Mouse (Mus musculus) hematopoietic stem cell, adult 5-6 weeks (primary cell): Measurements from ENCODE around the gene Parp3. TPM values are rescaled to one million over a fixed set of nuclear protein-coding genes. Genes with fewer than 3 reads are reported as not detected.

Experiments
- ATAC-seq, 2 experiments: fragments of 125-278 bp in 1 of 2; replicated peaks in 1 of 2; 2 replicates each; pipeline ENCODE4 v1.8.0; 2016 to 2017; ENCODE audit warnings: inconsistent platforms in 2 of 2, mild to moderate bottlenecking in 2 of 2, moderate number of reproducible peaks in 2 of 2, low read depth in 1 of 2, moderate TSS enrichment in 1 of 2; ENCODE audit not compliant: low FRiP score in 2 of 2, poor library complexity in 2 of 2, severe bottlenecking in 2 of 2, insufficient read depth in 1 of 2, low TSS enrichment in 1 of 2
- total RNA-seq: library from RNA; stranded (forward); fragments of 172-1452, 232-1000 nt; gene quantifications from 2 replicates; pipeline ENCODE4 v1.2.3, GENCODE M21; 2017

Gene Parp3
- total RNA-seq, 1 experiment from 2014 or later = 29.7 TPM

DNA sequence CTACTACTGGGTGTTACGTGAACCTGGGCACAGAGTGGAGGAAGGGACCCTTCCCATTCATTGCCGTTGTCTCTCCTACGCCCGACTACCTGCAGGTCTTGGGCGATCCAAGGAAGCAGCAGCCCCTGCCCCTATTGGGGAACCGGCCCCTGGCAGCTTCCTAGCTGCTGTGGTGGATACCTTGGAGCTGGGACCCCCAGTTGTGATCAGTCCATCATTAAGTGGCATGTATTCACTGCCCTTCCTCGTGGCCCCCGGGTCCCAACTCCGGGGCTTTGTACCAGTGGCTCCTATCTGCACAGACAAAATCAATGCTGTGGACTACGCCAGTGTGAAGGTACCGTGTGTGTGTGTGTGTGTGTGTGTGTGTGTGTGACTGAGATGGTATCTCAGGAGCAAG is 25.5 kb downstream of the Parp3 start:
- no peak for ATAC-seq

DNA sequence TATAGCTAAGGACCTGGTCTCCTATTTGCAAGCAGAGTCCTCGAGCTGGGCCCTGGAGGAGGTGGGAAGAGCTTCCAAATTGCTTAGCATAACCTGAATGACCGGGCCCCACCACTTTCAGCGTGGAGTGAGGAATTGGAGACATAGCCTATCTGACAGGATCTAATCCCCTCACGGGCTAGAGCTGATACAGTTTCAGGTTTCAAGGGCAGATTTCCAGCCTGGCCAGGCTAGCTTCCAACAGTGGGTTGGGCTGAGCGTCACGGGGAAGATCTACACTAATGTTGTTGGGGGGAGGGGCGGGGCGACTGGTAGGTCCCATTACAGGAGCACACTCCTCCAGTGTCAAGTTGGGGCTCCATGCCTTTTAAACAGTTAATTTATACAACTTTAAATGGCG is 26.1 kb downstream of the Parp3 start:
- no peak for ATAC-seq

DNA sequence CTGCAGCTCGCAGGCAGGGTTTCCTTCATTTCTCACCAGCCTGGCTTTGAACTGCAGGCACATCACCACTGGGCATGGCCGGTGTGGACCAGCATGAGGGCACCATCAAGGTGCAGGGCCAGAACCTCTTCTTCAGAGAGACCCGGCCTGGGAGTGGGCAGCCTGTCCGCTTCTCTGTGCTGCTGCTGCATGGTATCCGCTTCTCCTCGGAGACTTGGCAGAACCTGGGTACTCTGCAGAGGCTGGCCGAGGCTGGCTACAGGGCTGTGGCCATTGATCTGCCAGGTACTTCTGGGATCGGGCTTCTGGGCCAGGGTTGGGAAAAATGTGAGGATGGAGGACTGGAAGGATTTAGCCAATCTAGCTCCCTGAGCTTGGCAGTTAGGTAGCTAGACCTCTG is 26.8 kb downstream of the Parp3 start:
- no peak for ATAC-seq

- ATAC-seq = peak; percentile 73 to 78
Measured at GRCm38 (mm10) chr9:106448498-106449031, 28.2 kb downstream of the Parp3 start.

DNA sequence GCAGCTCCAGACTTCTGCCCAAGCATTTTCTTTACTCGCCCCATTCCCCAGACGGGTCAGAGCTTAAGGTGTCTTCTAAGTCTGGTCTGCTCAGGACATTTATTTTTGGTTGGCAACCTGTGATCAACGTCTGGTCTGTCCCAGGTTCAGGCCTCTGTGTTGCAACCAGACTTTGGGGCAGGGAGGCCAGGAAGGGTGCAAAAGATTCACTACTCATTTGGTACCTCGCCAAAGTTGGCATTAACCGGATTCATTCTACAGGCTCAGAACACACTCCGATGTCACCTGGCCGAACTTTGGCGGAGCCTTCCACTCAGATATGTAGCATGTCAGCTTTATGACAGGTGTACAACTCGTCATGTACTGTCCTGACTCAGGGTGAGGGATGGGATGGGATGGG is 28.8 kb downstream of the Parp3 start:
- ATAC-seq = no peak

GRCm38 (mm10) chr9:106447348-106447747 is 29.4 kb downstream of the Parp3 start, which contains the start of the genes Abhd14b and Abhd14a:
Gene Abhd14b (plus strand): TSS chr9:106447459.
Gene Abhd14a (minus strand): TSS chr9:106447678.
- peak; percentile 61 to 80 for ATAC-seq

DNA sequence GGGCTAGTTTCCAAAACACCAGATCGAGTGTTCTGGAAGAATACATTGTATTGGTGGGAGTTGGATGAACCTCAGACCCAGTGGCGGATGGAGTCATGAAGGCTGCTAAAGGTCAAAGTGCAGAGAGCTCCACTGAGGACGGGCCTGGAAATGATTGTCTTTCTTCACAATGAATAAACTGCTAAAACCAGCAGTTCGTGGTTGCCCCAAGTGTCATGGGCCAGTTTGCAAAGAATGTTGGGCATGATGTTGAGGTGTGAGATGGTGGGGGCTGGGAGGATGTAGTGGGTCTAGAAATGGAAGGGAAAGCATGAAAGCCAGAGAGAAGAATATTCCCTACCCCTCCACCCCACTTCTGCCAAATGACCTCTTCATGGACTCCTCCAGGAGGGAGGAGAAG is 31.9 kb downstream of the Parp3 start:
- ATAC-seq = no peak

DNA sequence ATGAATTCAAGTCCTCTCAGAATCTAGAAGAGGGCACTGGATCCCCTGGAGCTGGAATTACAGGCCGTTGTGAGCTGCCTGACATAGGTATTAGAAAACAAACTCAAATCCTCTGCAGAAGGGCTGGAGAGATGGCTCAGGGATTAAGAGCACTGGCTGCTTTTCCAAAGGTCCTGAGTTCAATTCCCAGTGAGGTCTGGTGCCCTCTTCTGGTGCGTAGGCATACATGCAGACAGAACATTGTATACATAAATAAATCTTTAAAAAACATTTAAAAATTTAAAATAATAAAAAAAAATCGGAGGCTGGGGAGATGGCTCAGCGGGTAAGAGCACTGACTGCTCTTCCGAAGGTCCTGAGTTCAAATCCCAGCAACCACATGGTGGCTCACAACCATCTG is 34.1 kb downstream of the Parp3 start:
- no peak for ATAC-seq

- ATAC-seq = no peak
Measured at GRCm38 (mm10) chr9:106436566-106436965, 40.2 kb downstream of the Parp3 start.

- ATAC-seq = no peak
Measured at GRCm38 (mm10) chr9:106433389-106433788, 43.4 kb downstream of the Parp3 start.

DNA sequence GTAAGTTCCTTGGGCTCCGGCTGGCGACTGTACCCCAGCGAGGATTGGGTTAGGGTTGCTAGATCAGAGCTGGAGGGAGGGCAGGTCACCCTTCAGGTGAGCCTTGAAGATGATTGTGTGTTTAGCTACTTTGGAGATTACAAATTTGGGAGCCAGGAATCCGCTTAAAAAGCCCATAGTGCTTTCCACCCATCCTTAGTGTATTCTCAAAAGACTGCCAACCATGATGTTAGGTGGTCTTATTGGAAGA is 46.8 kb downstream of the Parp3 start:
- no peak for ATAC-seq

GRCm38 (mm10) chr9:106429221-106430014 is 47.3 kb downstream of the Parp3 start, which contains the start of gene Rpl29:
Gene Rpl29 (plus strand): TSS chr9:106429454.
- ATAC-seq = peak; percentile 93 to 95

GRCm38 (mm10) chr9:106428719-106429220 is 48.0 kb downstream of the Parp3 start:
- ATAC-seq = peak; percentile 3 to 18; a peak in 2 of 4 replicates

DNA sequence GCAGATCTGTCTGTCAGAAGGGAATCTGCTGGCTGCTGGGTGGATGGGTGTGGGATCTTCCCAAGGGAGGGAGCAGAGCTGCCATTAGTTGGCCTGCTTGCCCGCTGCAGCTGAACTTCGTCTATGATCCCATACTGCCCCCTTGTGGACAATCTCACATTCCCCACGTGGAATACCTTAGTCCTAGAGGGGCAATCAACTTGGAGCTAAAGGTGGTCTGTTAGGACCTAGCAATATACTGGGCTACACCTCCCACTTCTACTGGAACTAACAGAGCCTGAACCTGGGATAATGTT is 54.9 kb downstream of the Parp3 start:
- peak; percentile 58 to 83 for ATAC-seq

DNA sequence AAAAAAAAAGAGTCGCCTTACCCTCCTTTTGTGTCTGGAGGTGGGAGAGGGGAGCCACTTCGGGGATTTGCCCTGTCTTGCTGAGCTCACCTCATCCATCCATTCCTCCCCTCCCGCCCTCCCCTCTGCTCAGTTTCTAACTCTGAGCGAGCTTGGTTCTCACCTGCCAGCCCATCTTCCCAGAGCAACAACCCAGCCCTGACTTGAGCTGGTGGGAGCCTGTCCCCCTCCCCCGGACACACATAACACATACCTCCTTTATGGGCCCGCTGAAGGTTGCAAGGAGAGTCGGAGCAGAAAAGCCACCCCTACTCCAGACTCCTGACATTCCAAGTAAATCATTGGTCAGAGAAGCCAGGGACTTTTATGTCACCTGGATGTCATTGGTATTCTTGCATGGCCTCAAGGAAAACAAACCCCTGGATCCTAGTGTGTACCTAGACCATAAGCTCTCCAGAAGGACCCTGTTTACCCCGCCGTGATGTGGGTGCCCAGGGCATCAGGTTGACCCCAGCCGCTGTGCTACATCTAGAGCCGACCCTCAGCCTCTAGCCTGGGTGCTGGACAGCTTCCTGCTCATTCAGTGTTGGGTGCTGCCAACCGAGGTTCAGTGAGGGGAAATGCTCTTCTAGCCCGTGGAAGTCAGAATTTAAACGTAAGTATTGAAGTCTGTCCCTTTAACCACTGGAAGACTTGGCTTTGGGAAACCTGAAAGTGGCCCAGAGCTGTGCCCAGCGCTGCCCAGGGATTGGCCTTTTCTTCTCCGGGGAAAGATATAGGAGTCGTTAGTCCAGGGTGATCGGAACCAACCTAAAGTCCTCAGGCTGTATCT is 55.5 kb downstream of the Parp3 start:
- ATAC-seq = 0 out of 4 replicates have a peak, but pooled peaks of 1 of the 2 experiments have one; percentile 16

DNA sequence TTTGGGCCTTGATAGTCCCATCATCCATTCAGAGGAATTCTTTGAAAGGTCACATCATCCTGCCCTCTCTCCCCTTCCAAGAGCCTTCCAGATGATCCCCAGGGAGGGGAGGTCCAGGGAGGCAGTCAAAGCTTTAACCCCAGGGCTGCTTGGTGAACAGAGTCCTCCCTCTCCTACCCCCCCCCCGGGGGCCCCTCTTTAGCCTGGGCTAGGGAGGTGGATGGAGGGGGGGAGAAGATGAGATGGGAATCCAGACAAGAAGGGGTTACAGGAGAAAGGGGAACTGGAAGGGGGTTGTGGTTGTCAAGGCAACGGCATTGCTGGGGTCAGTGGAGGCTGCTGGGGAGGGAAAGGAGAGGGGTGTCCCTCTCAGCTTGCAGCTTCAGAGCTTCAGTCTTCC is 56.1 kb downstream of the Parp3 start:
- peak; percentile 26 to 29; a peak in 1 of 4 replicates for ATAC-seq
